Mouse (Mus musculus) heart, embryonic 15.5 days (tissue): ENCODE measurements around the gene C030005K15Rik. TPM values are rescaled to one million over a fixed set of nuclear protein-coding genes. Genes with fewer than 3 reads are reported as not detected.
"Not testable (repeated sequence)": the region's sequence is repeated elsewhere in the genome, so short reads cannot be mapped to it uniquely, and the experiment has no call there.

ENCODE experiments used
- ATAC-seq: fragments of 200-750 bp; cut with Nextera tagmentation; replicated peaks from 2 replicates; pipeline ENCODE4 v1.8.0; 2017; ENCODE audit warnings: low read depth, moderate TSS enrichment; ENCODE audit not compliant: insufficient number of reproducible peaks, insufficient read depth, low FRiP score
- H3K27ac ChIP-seq: fragments of 300-500 bp; sonication (generic); 2 replicates; pipeline ENCODE4 v1.5.1; 2015; ENCODE audit warnings: mild to moderate bottlenecking, inconsistent platforms
- H3K27me3 ChIP-seq: fragments of 300-500 bp; sonication (generic); 2 replicates; pipeline ENCODE4 v1.6.1; 2015; ENCODE audit warnings: inconsistent platforms
- H3K36me3 ChIP-seq: fragments of 300-500 bp; sonication (generic); 2 replicates; pipeline ENCODE4 v1.6.1; 2015; ENCODE audit warnings: mild to moderate bottlenecking, inconsistent platforms
- H3K4me1 ChIP-seq: fragments of 300-500 bp; sonication (generic); replicated peaks from 2 replicates; pipeline ENCODE4 v1.6.1; 2015; ENCODE audit warnings: inconsistent platforms
- H3K4me2 ChIP-seq: fragments of 300-500 bp; sonication (generic); 2 replicates; pipeline ENCODE4 v1.6.1; 2015; ENCODE audit warnings: inconsistent platforms, mild to moderate bottlenecking, moderate library complexity
- H3K4me3 ChIP-seq: fragments of 300-500 bp; sonication (generic); 2 replicates; pipeline ENCODE4 v1.5.1; 2015; ENCODE audit warnings: mild to moderate bottlenecking, inconsistent platforms
- H3K9ac ChIP-seq: fragments of 300-500 bp; sonication (generic); 2 replicates; pipeline ENCODE4 v1.6.1; 2015; ENCODE audit warnings: mild to moderate bottlenecking, inconsistent platforms
- H3K9me3 ChIP-seq: fragments of 300-500 bp; sonication (generic); replicated peaks from 2 replicates; pipeline ENCODE4 v1.6.1; 2016; ENCODE audit warnings: inconsistent platforms
- WGBS: fragments of 180-500 bp; shearing (Covaris S2); methylation state at CpG from one replicate; pipeline ENCODE4 v1.1.7; 2015; ENCODE audit warnings: mixed read lengths; 5-methylcytosine and 5-hydroxymethylcytosine counted together
- polyA plus RNA-seq: library from polyadenylated mRNA; unstranded; fragments of >200 nt; fragmentation: Nextera tagmentation; extraction: Ambion mirVana; gene quantifications from 2 replicates; pipeline ENCODE4 v1.2.1, GENCODE M21; 2015

The C030005K15Rik gene
- polyA plus RNA-seq = not detected in 2 replicates

GRCm38 (mm10) chr10:97726655-97727054 lies at the start of gene C030005K15Rik:
Gene C030005K15Rik (minus strand): TSS chr10:97726755.
- not testable (repeated sequence) for H3K9me3 ChIP-seq, H3K27me3 ChIP-seq, H3K36me3 ChIP-seq, H3K4me3 ChIP-seq, H3K9ac ChIP-seq, H3K27ac ChIP-seq, ATAC-seq, H3K4me2 ChIP-seq, H3K4me1 ChIP-seq

GRCm38 (mm10) chr10:97768171-97768749 lies 41.7 kb upstream of the C030005K15Rik start:
- no peak overlapping the region for H3K27ac ChIP-seq
- WGBS = 53% methylated on average over 5 of the region's 5 CpGs
- H3K4me3 ChIP-seq = no peak overlapping the region
- H3K9ac ChIP-seq = no peak overlapping the region
- H3K4me2 ChIP-seq = no peak overlapping the region
- H3K9me3 ChIP-seq = no peaks in the 10 kb centered on the region
- no peaks in the 10 kb centered on the region for H3K4me1 ChIP-seq
- no peaks in the 10 kb centered on the region for H3K27me3 ChIP-seq
- no peaks in the 10 kb centered on the region for H3K36me3 ChIP-seq
- ATAC-seq = no peak

GRCm38 (mm10) chr10:97753821-97754220 lies 27.3 kb upstream of the C030005K15Rik start:
- WGBS = 72% methylated on average over 4 of the region's 4 CpGs
- no peak for ATAC-seq
- no peaks in the 10 kb centered on the region for H3K4me1 ChIP-seq
- no peak overlapping the region for H3K9ac ChIP-seq
- no peak overlapping the region for H3K4me2 ChIP-seq
- no peak overlapping the region for H3K4me3 ChIP-seq
- H3K9me3 ChIP-seq = no peaks in the 10 kb centered on the region
- no peaks in the 10 kb centered on the region for H3K27me3 ChIP-seq
- H3K36me3 ChIP-seq = no peaks in the 10 kb centered on the region
- H3K27ac ChIP-seq = no peak overlapping the region

DNA sequence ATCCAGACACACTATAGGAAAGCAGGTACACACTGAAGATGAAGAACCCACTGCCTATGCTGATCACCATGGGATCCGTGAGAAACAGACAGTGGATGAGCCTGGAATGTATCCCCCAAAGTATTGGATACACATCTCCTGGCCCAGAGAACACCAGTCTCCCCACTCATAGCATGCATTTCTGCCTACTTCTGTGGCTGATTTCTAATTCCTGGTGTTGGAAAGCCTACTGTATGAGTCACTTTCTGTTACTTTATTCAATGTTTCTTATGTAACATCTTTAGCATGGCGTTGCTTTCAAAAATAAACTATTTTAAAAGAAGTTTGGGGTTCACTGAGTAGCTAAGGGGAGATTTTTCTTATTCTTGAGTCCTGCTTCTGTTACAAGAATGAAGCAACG lies 20.7 kb upstream of the C030005K15Rik start:
- H3K4me2 ChIP-seq = no peak overlapping the region
- WGBS = 74% methylated on average over 3 of the region's 3 CpGs
- no peak for ATAC-seq

GRCm38 (mm10) chr10:97725929-97726328 lies 626 bp downstream of the C030005K15Rik start:
- H3K27me3 ChIP-seq = no peaks in the 10 kb centered on the region
- H3K9ac ChIP-seq = no peak overlapping the region
- no peak for ATAC-seq
- H3K9me3 ChIP-seq = no peaks in the 10 kb centered on the region
- H3K4me2 ChIP-seq = no peak overlapping the region
- no peak overlapping the region for H3K4me3 ChIP-seq
- WGBS = 39% methylated on average over 1 of the region's 1 CpGs
- no peak overlapping the region for H3K27ac ChIP-seq
- H3K4me1 ChIP-seq = no peaks in the 10 kb centered on the region
- no peaks in the 10 kb centered on the region for H3K36me3 ChIP-seq

More for the DNA sequence above, 20.7 kb upstream of the C030005K15Rik start:
- H3K9me3 ChIP-seq = no peaks in the 10 kb centered on the region
- no peaks in the 10 kb centered on the region for H3K36me3 ChIP-seq
- no peak overlapping the region for H3K4me3 ChIP-seq
- no peak overlapping the region for H3K9ac ChIP-seq
- no peaks in the 10 kb centered on the region; the same call in 1 of the 2 replicates for H3K4me1 ChIP-seq
- H3K27ac ChIP-seq = no peak overlapping the region
- H3K27me3 ChIP-seq = no peaks in the 10 kb centered on the region

- Histone ChIP-seq H3K36me3 (no peaks in the 10 kb centered on the region), H3K27ac (no peak overlapping the region), H3K4me1 (no peaks in the 10 kb centered on the region), H3K9me3 (no peaks in the 10 kb centered on the region), H3K27me3 (no peaks in the 10 kb centered on the region), H3K4me3 (no peak overlapping the region), H3K4me2 (no peak overlapping the region), H3K9ac (no peak overlapping the region)
- no peak for ATAC-seq
- WGBS = 90% methylated on average over 9 of the region's 9 CpGs
Measured at GRCm38 (mm10) chr10:97722709-97723108, 3.8 kb downstream of the C030005K15Rik start.

- Histone ChIP-seq H3K4me2 (no peak overlapping the region), H3K9me3 (no peaks in the 10 kb centered on the region), H3K27ac (no peak overlapping the region), H3K4me1 (no peaks in the 10 kb centered on the region), H3K36me3 (no peaks in the 10 kb centered on the region), H3K4me3 (no peak overlapping the region), H3K27me3 (no peaks in the 10 kb centered on the region), H3K9ac (no peak overlapping the region)
- ATAC-seq = no peak
- WGBS = 81% methylated on average over 1 of the region's 1 CpGs
Measured at GRCm38 (mm10) chr10:97720625-97721024, 5.9 kb downstream of the C030005K15Rik start.

DNA sequence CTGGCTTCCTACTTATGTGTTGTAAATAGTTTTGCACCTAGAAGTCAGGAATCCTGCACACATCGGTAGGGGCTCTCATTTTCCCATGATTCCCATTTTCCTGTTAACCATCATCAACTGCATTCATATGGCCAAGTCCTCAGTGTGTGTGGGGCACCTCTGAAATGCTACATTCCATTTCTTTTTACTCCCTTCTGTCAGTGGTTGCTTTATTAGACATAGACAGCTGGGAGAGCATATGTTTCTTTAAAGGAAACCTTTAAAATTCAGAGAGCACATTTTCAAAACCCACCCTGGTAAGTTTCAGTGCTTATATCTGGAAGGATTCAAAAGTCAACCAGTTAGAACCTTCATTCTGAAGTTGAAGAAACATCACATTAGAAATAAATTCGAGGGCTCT lies 8.5 kb downstream of the C030005K15Rik start:
- no peak for ATAC-seq
- no peaks in the 10 kb centered on the region for H3K36me3 ChIP-seq
- no peak overlapping the region for H3K27ac ChIP-seq

GRCm38 (mm10) chr10:97717233-97717632 lies 9.3 kb downstream of the C030005K15Rik start:
- Histone ChIP-seq H3K27me3 (no peaks in the 10 kb centered on the region), H3K9me3 (no peaks in the 10 kb centered on the region), H3K4me1 (peaks cover 11% of the 10 kb centered on the region), H3K36me3 (no peaks in the 10 kb centered on the region), H3K4me2 (no peak overlapping the region), H3K4me3 (no peak overlapping the region), H3K27ac (no peak overlapping the region), H3K9ac (no peak overlapping the region)
- ATAC-seq = no peak
- WGBS = 87% methylated on average over 1 of the region's 1 CpGs

More for the DNA sequence above, 8.5 kb downstream of the C030005K15Rik start:
- H3K4me1 ChIP-seq = peaks cover 11% of the 10 kb centered on the region
- H3K4me3 ChIP-seq = no peak overlapping the region
- no peaks in the 10 kb centered on the region for H3K9me3 ChIP-seq
- H3K9ac ChIP-seq = no peak overlapping the region
- H3K27me3 ChIP-seq = no peaks in the 10 kb centered on the region
- 73% methylated on average over 2 of the region's 2 CpGs for WGBS
- H3K4me2 ChIP-seq = no peak overlapping the region

DNA sequence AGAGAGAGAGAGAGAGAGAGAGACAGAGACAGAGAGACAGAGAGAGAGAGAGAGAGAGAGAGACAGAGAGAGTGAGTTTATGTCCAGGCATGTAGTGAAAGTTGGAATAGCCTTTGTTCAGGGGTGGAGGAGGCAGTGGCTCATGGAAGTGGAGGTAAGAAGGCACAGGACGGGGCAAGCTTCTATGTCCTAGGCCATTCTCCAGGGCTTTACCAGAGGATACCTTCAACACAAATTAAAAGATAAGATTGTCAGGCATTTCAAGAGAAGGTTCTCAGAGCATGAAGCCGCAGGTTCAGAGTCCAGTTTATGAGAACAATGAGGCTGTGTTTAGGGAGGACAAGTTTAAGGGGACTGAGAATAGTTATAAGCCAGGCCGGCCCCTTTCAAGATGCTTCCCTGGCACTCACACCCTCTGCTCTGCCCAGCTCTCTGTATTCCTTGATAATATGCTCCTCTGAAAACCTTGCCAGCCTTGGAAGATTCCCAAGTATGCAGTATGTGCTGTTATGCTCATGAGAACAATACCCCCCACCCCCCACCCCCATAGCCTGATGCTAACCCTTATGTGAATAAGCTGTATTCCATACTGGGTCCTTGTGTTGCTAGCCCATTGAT lies 11.2 kb downstream of the C030005K15Rik start:
- H3K36me3 ChIP-seq = no peaks in the 10 kb centered on the region
- no peak overlapping the region for H3K9ac ChIP-seq
- no peaks in the 10 kb centered on the region for H3K9me3 ChIP-seq
- H3K4me1 ChIP-seq = peaks cover 11% of the 10 kb centered on the region
- H3K4me2 ChIP-seq = no peak overlapping the region
- no peak overlapping the region for H3K4me3 ChIP-seq
- H3K27me3 ChIP-seq = no peaks in the 10 kb centered on the region
- 65% methylated on average over 3 of the region's 3 CpGs for WGBS
- ATAC-seq = no peak
- H3K27ac ChIP-seq = no peak overlapping the region

- H3K36me3 ChIP-seq = no peaks in the 10 kb centered on the region
- no peak overlapping the region for H3K4me3 ChIP-seq
- peaks cover 11% of the 10 kb centered on the region for H3K4me1 ChIP-seq
- no peak overlapping the region for H3K9ac ChIP-seq
- 0 out of 2 replicates have a peak overlapping the region, but pooled peaks have one; percentile 1 for H3K4me2 ChIP-seq
- WGBS = 56% methylated on average over 4 of the region's 4 CpGs
- H3K9me3 ChIP-seq = no peaks in the 10 kb centered on the region
- no peak overlapping the region for H3K27ac ChIP-seq
- ATAC-seq = no peak
- H3K27me3 ChIP-seq = no peaks in the 10 kb centered on the region
Measured at GRCm38 (mm10) chr10:97714584-97714983, 12.0 kb downstream of the C030005K15Rik start.

DNA sequence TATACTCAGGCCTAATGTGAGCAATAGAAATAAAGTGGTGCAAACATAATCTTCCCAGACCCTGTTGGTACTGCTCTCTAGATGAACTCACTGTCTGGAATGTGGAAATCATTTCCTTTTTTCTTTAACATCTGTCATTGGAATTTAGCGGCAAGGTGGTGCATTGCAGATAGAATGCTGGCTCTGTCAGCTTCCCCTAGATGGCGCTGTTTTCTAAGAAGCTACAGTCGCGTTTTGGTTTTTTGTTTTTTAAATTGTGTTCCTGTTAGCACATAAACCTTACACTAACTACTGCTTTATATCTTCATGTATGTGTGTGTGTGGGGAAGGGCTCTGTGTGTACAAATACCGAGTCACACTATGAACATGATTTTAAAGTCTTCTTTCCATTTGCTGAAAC lies 13.9 kb downstream of the C030005K15Rik start:
- Histone ChIP-seq H3K4me1 (peaks cover 11% of the 10 kb centered on the region), H3K9me3 (no peaks in the 10 kb centered on the region), H3K4me3 (no peak overlapping the region), H3K27me3 (no peaks in the 10 kb centered on the region), H3K27ac (no peak overlapping the region), H3K9ac (no peak overlapping the region), H3K36me3 (no peaks in the 10 kb centered on the region), H3K4me2 (no peak overlapping the region)
- 2% methylated on average over 5 of the region's 5 CpGs for WGBS
- ATAC-seq = no peak
